Mouse (Mus musculus): ENCODE data around the gene Pde4dip. TPM values are rescaled to one million over a fixed set of nuclear protein-coding genes. Genes with fewer than 3 reads are reported as not detected.

Pde4dip gene
- total RNA-seq, 2 experiments from 2014 or later = 4.8 to 6.7 TPM

GRCm38 (mm10) chr3:97901586-97901985 is 13.1 kb upstream of the Pde4dip start:
- peak; percentile 7; the same call in 1 of the 2 replicates for ATAC-seq (replicated peaks; ENCODE audit: poor library complexity)

- ATAC-seq (replicated peaks; ENCODE audit: poor library complexity) = peak; percentile 99
These were observed 12.3 kb upstream of the Pde4dip start, which contains the start of gene Sec22b for GRCm38 (mm10) chr3:97900516-97901490. Gene Sec22b, plus strand, starts transcription at chr3:97901190.

GRCm38 (mm10) chr3:97898381-97898780 is 9.9 kb upstream of the Pde4dip start:
- ATAC-seq (replicated peaks; ENCODE audit: poor library complexity) = no peak

GRCm38 (mm10) chr3:97894695-97895094 is 6.2 kb upstream of the Pde4dip start:
- ATAC-seq (replicated peaks; ENCODE audit: poor library complexity) = peak; percentile 92

- peak; percentile 60 for ATAC-seq (replicated peaks; ENCODE audit: poor library complexity)
These were observed 1.7 kb upstream of the Pde4dip start for GRCm38 (mm10) chr3:97890205-97890604.

- no peak for ATAC-seq (replicated peaks; ENCODE audit: poor library complexity)
These were observed 731 bp downstream of the Pde4dip start for GRCm38 (mm10) chr3:97887785-97888167.

- no peak for ATAC-seq (replicated peaks; ENCODE audit: poor library complexity)
These were observed 6.9 kb downstream of the Pde4dip start for GRCm38 (mm10) chr3:97881576-97881975.

GRCm38 (mm10) chr3:97879222-97879621 is 9.3 kb downstream of the Pde4dip start:
- ATAC-seq (replicated peaks; ENCODE audit: poor library complexity) = peak; percentile 92

- ATAC-seq (replicated peaks; ENCODE audit: poor library complexity) = peak; percentile 37; the same call in 1 of the 2 replicates
These were observed 12.2 kb downstream of the Pde4dip start for GRCm38 (mm10) chr3:97876259-97876658.

GRCm38 (mm10) chr3:97874777-97875176 is 13.7 kb downstream of the Pde4dip start:
- ATAC-seq (replicated peaks; ENCODE audit: poor library complexity) = no peak

- ATAC-seq (replicated peaks; ENCODE audit: poor library complexity) = no peak
These were observed 18.8 kb downstream of the Pde4dip start for GRCm38 (mm10) chr3:97869730-97870129.

- ATAC-seq (replicated peaks; ENCODE audit: poor library complexity) = no peak
These were observed 19.8 kb downstream of the Pde4dip start for GRCm38 (mm10) chr3:97868733-97869132.

- peak; percentile 98 for ATAC-seq (replicated peaks; ENCODE audit: poor library complexity)
These were observed 20.4 kb downstream of the Pde4dip start for GRCm38 (mm10) chr3:97868024-97868689.

GRCm38 (mm10) chr3:97867221-97868023 is 21.1 kb downstream of the Pde4dip start:
- ATAC-seq (replicated peaks; ENCODE audit: poor library complexity) = peak; percentile 42; the same call in 1 of the 2 replicates

GRCm38 (mm10) chr3:97866696-97867095 is 21.8 kb downstream of the Pde4dip start:
- ATAC-seq (replicated peaks; ENCODE audit: poor library complexity) = no peak

- no peak for ATAC-seq (replicated peaks; ENCODE audit: poor library complexity)
These were observed 27.6 kb downstream of the Pde4dip start for GRCm38 (mm10) chr3:97860820-97861451.

GRCm38 (mm10) chr3:97859400-97859799 is 29.1 kb downstream of the Pde4dip start:
- no peak for ATAC-seq (replicated peaks; ENCODE audit: poor library complexity)

- ATAC-seq (replicated peaks; ENCODE audit: poor library complexity) = no peak
These were observed 33.7 kb downstream of the Pde4dip start for GRCm38 (mm10) chr3:97854575-97855384.

- no peak for ATAC-seq (replicated peaks; ENCODE audit: poor library complexity)
These were observed 36.7 kb downstream of the Pde4dip start for GRCm38 (mm10) chr3:97851803-97852202.

- ATAC-seq (replicated peaks; ENCODE audit: poor library complexity) = no peak
These were observed 40.9 kb downstream of the Pde4dip start for GRCm38 (mm10) chr3:97847626-97848025.
